Mouse (Mus musculus) neural tube, embryonic 11.5 days (tissue): Measurements from ENCODE around the gene Pef1. TPM values are rescaled to one million over a fixed set of nuclear protein-coding genes. Genes with fewer than 3 reads are reported as not detected.

Experiments used
- ATAC-seq: fragments of 200-750 bp; cut with Nextera tagmentation; 2 replicates; pipeline ENCODE4 v1.8.0; 2017; ENCODE audit warnings: moderate number of reproducible peaks, mild to moderate bottlenecking, moderate TSS enrichment, moderate library complexity; ENCODE audit not compliant: insufficient read depth, low FRiP score, low TSS enrichment
- DNase-seq: peaks from one replicate; pipeline ENCODE4 v3.0.0-alpha.2; 2015; ENCODE audit warnings: low spot score
- H3K27ac ChIP-seq: fragments of 300-500 bp; sonication (generic); 2 replicates; pipeline ENCODE4 v1.5.1; 2014; ENCODE audit warnings: low read depth, mild to moderate bottlenecking, low read length
- H3K27me3 ChIP-seq: fragments of 300-500 bp; sonication (generic); 2 replicates; pipeline ENCODE4 v1.6.1; 2014; ENCODE audit warnings: mild to moderate bottlenecking, low read length, mixed read lengths; ENCODE audit not compliant: control insufficient read depth, insufficient read depth
- H3K36me3 ChIP-seq: fragments of 300-500 bp; sonication (generic); 2 replicates; pipeline ENCODE4 v1.6.1; 2014; ENCODE audit warnings: mild to moderate bottlenecking, low read length, moderate library complexity, mixed read lengths; ENCODE audit not compliant: control insufficient read depth, insufficient read depth
- H3K4me1 ChIP-seq: fragments of 300-500 bp; sonication (generic); 2 replicates; pipeline ENCODE4 v1.6.1; 2014; ENCODE audit warnings: low read length, mixed read lengths; ENCODE audit not compliant: control insufficient read depth, insufficient read depth
- H3K4me2 ChIP-seq: fragments of 300-500 bp; sonication (generic); 2 replicates; pipeline ENCODE4 v1.6.1; 2014; ENCODE audit warnings: low read depth, mild to moderate bottlenecking, moderate library complexity
- H3K4me3 ChIP-seq: fragments of 300-500 bp; sonication (generic); 2 replicates; pipeline ENCODE4 v1.5.1; 2014; ENCODE audit warnings: low read depth, low read length
- H3K9ac ChIP-seq: fragments of 300-500 bp; sonication (generic); 2 replicates; pipeline ENCODE4 v1.6.1; 2014; ENCODE audit warnings: mild to moderate bottlenecking, low read length
- H3K9me3 ChIP-seq: fragments of 300-500 bp; sonication (generic); 2 replicates; pipeline ENCODE4 v1.6.1; 2016; ENCODE audit warnings: low read length; ENCODE audit not compliant: control insufficient read depth
- WGBS: fragments of 180-500 bp; shearing (Covaris S2); extraction: QIAGEN DNeasy Blood & Tissue Kit; methylation state at CpG from one replicate; pipeline ENCODE4 v1.1.7; 2014; 5-methylcytosine and 5-hydroxymethylcytosine counted together
- polyA plus RNA-seq: library from polyadenylated mRNA; unstranded; fragments of >200 nt; fragmentation: Nextera tagmentation; extraction: Ambion mirVana; gene quantifications from 2 replicates; pipeline ENCODE4 v1.2.1, GENCODE M21; 2014

Pef1 gene
- 73.5 and 75.0 TPM in 2 replicates for polyA plus RNA-seq

GRCm38 (mm10) chr4:130102111-130102651 is at the start of gene Pef1:
TSS of gene Pef1 (plus strand) at chr4:130102558.
- DNase-seq (no peak), ATAC-seq (no peak)
- no peaks in the 10 kb centered on the region for H3K27me3 ChIP-seq
- peaks cover 3% of the 10 kb centered on the region; the same call in 1 of the 2 replicates for H3K4me1 ChIP-seq
- H3K4me2 ChIP-seq, result no peak within 1 kb of the TSS
- H3K27ac ChIP-seq, result no peak within 1 kb of the TSS
- H3K9ac ChIP-seq, result no peak within 1 kb of the TSS
- no peaks in the 10 kb centered on the region; the same call in 1 of the 2 replicates for H3K9me3 ChIP-seq
- H3K4me3 ChIP-seq, result no peak within 1 kb of the TSS
- no peaks in the 10 kb centered on the region for H3K36me3 ChIP-seq
- 5% methylated on average over 6 of the region's 6 CpGs for WGBS

- H3K9ac ChIP-seq, result no peak overlapping the region
- H3K36me3 ChIP-seq, result no peaks in the 10 kb centered on the region
- no peaks in the 10 kb centered on the region for H3K9me3 ChIP-seq
- 94% methylated on average over 9 of the region's 9 CpGs for WGBS
- H3K4me2 ChIP-seq, result no peak overlapping the region
- ATAC-seq (no peak), DNase-seq (no peak)
- peaks cover 1% of the 10 kb centered on the region; the same call in 1 of the 2 replicates for H3K4me1 ChIP-seq
- H3K27me3 ChIP-seq, result no peaks in the 10 kb centered on the region
- H3K27ac ChIP-seq, result no peak overlapping the region
- H3K4me3 ChIP-seq, result no peak overlapping the region
Observed at GRCm38 (mm10) chr4:130053111-130053510, 49.2 kb upstream of the Pef1 start.

GRCm38 (mm10) chr4:130054727-130055126 is 47.6 kb upstream of the Pef1 start:
- Histone ChIP-seq H3K36me3 (no peaks in the 10 kb centered on the region), H3K27me3 (no peaks in the 10 kb centered on the region), H3K4me1 (no peaks in the 10 kb centered on the region), H3K4me3 (no peak overlapping the region), H3K27ac (no peak overlapping the region), H3K4me2 (no peak overlapping the region), H3K9me3 (no peaks in the 10 kb centered on the region), H3K9ac (no peak overlapping the region)
- no peak for ATAC-seq
- no peak for DNase-seq
- 82% methylated on average over 1 of the region's 1 CpGs for WGBS

GRCm38 (mm10) chr4:130055160-130056010 is 47.0 kb upstream of the Pef1 start:
- Histone ChIP-seq H3K4me2 (no peak overlapping the region), H3K9ac (no peak overlapping the region), H3K4me3 (no peak overlapping the region), H3K9me3 (no peaks in the 10 kb centered on the region), H3K36me3 (no peaks in the 10 kb centered on the region), H3K27ac (no peak overlapping the region), H3K4me1 (no peaks in the 10 kb centered on the region), H3K27me3 (no peaks in the 10 kb centered on the region)
- WGBS, result 82% methylated on average over 14 of the region's 14 CpGs
- ATAC-seq (no peak), DNase-seq (no peak)

- no peak overlapping the region for H3K4me2 ChIP-seq
- 52% methylated on average over 3 of the region's 3 CpGs for WGBS
- H3K4me3 ChIP-seq, result no peak overlapping the region
- H3K4me1 ChIP-seq, result no peaks in the 10 kb centered on the region
- H3K9ac ChIP-seq, result no peak overlapping the region
- no peak for ATAC-seq
- H3K27ac ChIP-seq, result no peak overlapping the region
- H3K9me3 ChIP-seq, result no peaks in the 10 kb centered on the region
- no peaks in the 10 kb centered on the region for H3K36me3 ChIP-seq
- DNase-seq, result no peak
- H3K27me3 ChIP-seq, result no peaks in the 10 kb centered on the region
Observed at GRCm38 (mm10) chr4:130056011-130056322, 46.4 kb upstream of the Pef1 start.

DNA sequence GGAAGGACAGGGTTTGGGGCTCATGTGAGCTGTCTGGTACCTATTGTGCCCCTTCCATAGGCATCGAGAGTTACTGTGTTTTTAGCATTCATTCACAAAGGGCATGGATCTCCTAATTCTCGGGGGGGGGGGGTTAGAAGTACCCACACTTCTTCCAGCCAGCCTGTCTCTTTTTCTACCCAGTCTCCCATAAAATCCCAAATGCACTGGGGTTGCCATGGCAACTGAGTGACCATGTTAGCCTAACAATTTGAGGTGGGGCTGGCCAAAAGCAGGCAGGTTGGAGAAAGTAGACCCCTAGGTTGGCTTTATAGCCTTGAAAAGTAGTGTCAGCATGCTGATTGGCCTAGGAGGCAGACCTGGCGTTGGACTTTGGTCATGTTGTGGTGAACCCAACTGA is 45.9 kb upstream of the Pef1 start:
- Histone ChIP-seq H3K4me3 (no peak overlapping the region), H3K4me1 (no peaks in the 10 kb centered on the region), H3K27me3 (no peaks in the 10 kb centered on the region), H3K9me3 (no peaks in the 10 kb centered on the region), H3K4me2 (no peak overlapping the region), H3K27ac (no peak overlapping the region), H3K36me3 (no peaks in the 10 kb centered on the region), H3K9ac (no peak overlapping the region)
- 35% methylated on average over 3 of the region's 3 CpGs for WGBS
- ATAC-seq (no peak), DNase-seq (no peak)

GRCm38 (mm10) chr4:130060937-130061336 is 41.4 kb upstream of the Pef1 start:
- H3K27ac ChIP-seq, result no peak overlapping the region
- no peak overlapping the region for H3K9ac ChIP-seq
- ATAC-seq (no peak), DNase-seq (no peak)
- H3K27me3 ChIP-seq, result no peaks in the 10 kb centered on the region
- no peaks in the 10 kb centered on the region for H3K36me3 ChIP-seq
- H3K4me3 ChIP-seq, result no peak overlapping the region
- H3K4me2 ChIP-seq, result no peak overlapping the region
- no peaks in the 10 kb centered on the region for H3K9me3 ChIP-seq
- no peaks in the 10 kb centered on the region for H3K4me1 ChIP-seq

DNA sequence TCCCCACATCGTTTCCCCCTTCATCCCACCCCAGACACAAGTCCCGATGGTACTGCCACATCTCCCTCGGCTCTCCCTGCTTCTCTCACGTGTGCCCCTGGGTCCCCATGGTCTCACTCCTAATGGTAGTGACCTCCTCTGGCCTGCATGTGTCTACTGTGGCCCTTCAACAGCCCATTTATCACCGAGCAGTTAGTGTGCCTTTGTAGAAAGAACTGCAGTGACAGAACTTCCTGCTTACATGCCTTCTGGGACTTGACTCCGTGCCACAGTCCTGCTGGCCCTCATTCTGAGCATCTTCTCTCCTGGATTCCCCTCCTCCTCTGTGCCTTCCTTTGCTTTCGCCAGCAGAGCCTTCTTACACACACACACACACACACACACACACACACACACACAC is 39.2 kb upstream of the Pef1 start:
- 57% methylated on average over 7 of the region's 7 CpGs for WGBS
- no peak for DNase-seq

GRCm38 (mm10) chr4:130066816-130067215 is 35.5 kb upstream of the Pef1 start:
- Histone ChIP-seq H3K9me3 (no peaks in the 10 kb centered on the region), H3K27ac (no peak overlapping the region), H3K4me3 (no peak overlapping the region), H3K9ac (no peak overlapping the region), H3K36me3 (no peaks in the 10 kb centered on the region), H3K4me1 (no peaks in the 10 kb centered on the region), H3K4me2 (no peak overlapping the region), H3K27me3 (no peaks in the 10 kb centered on the region)
- 8% methylated on average over 8 of the region's 8 CpGs for WGBS
- DNase-seq, result no peak
- ATAC-seq, result no peak

More for the DNA sequence above, 39.2 kb upstream of the Pef1 start:
- Histone ChIP-seq H3K4me1 (no peaks in the 10 kb centered on the region), H3K9ac (no peak overlapping the region), H3K27me3 (no peaks in the 10 kb centered on the region), H3K4me3 (no peak overlapping the region), H3K9me3 (no peaks in the 10 kb centered on the region), H3K4me2 (no peak overlapping the region), H3K27ac (no peak overlapping the region), H3K36me3 (no peaks in the 10 kb centered on the region)
- no peak for ATAC-seq
